Mouse (Mus musculus): ENCODE data around the gene Nell2.

DNA sequence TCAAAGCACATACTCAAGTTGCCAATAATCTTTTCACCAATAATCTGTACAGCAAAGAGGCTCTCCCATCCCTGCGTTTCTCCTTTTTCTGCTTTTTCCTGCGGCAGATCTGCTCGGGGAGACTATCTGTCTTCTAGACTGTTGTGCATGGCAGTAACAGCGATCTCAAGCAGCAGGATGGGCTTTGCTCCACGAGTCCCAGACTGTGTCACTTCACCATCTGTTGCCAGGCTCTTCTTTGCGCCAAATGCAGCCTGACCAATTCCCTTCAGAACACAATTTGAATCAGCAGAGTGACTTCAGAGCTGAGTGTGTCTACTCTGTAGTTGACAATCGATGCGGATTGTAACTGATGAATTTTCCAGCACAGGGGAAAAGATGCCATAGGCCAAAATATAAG, 484.3 kb downstream of the Nell2 start:
- TF ChIP-seq POLR2A (IDR thresholded peaks at IDR 0.05; ENCODE audit: insufficient read length, low read depth) (no peak), MAX (IDR thresholded peaks at IDR 0.05; ENCODE audit: low read depth) (no peak), POLR2AphosphoS2 (IDR thresholded peaks at IDR 0.05; ENCODE audit: insufficient read length, low read depth) (no peak), E2F4 (IDR thresholded peaks at IDR 0.05; ENCODE audit: insufficient read depth) (no peak)
